In the genomic region with DNA sequence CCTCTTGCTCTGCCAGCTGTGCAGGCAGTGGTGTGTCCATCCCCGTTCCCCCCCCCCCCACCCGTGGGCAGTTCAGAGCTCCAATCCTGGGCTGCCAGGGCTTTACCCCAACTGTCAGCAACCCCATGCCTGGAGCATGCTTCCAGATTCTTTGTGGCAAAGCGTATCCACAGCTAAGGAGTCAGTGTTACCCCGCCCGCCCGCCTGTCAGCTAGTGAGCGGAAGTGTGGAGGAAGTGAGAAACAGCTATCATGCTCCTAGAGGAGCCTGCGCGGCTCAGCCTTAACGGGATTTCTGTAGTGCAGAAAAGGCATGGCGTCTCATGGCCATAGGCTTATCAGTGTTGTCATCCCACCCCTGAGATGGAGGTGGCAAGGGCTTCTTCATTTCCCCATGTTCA, we compare ENCODE assay signal across 15 mouse cellular contexts. TPM values are rescaled to one million over a fixed set of nuclear protein-coding genes. Genes with fewer than 3 reads are reported as not detected.
A peak's percentile ranks its signal among the peaks of the same experiment; 100 is the strongest.
DNase-seq lines count a peak whose midpoint lies in the region; ATAC-seq and TF ChIP-seq lines count a peak whose summit lies in the region.
"Had no signal": no experiment of that assay in that cellular context is flagged by ENCODE, and none has a peak within 500 bp of the region (broad histone marks: within the 10 kb centered on the region; RNA-seq: fewer than 3 reads in every experiment).

No protein-coding gene starts in this region.

- WGBS in heart, embryonic 11.5 days (ENCODE audit: insufficient replicate concordance), result 52% methylated on average over 11 of the region's 11 CpGs

- peak overlapping the region; percentile 41; the same call in 1 of the 2 replicates for H3K27ac ChIP-seq in heart, embryonic 11.5 days (ENCODE audit: low read depth, low read length)
- peak overlapping the region; percentile 61 for H3K27ac ChIP-seq in left cerebral cortex, adult 2 months
- H3K27ac ChIP-seq: forebrain, embryonic 10.5 days; midbrain, embryonic 12.5 days; neural tube, embryonic 12.5 days had no signal

- ATAC-seq in heart, embryonic 11.5 days (replicated peaks; ENCODE audit: insufficient number of reproducible peaks, low FRiP score, low TSS enrichment), result no peak
- ATAC-seq in granulocyte monocyte progenitor cell, adult 5-6 weeks (replicated peaks; ENCODE audit: poor library complexity, severe bottlenecking), result peak; percentile 94
- ATAC-seq: Patski had no signal

- H3K4me3 ChIP-seq in heart, embryonic 11.5 days (ENCODE audit: low read depth, low read length), result no peak overlapping the region
- H3K4me3 ChIP-seq in left cerebral cortex, adult 2 months, result no peak overlapping the region
- H3K4me3 ChIP-seq: forebrain, embryonic 10.5 days; midbrain, embryonic 12.5 days; neural tube, embryonic 12.5 days had no signal

- no peak for TF ChIP-seq CTCF in left cerebral cortex, adult 2 months (IDR thresholded peaks at IDR 0.05)

- H3K4me1 ChIP-seq in heart, embryonic 11.5 days (ENCODE audit: control insufficient read depth, insufficient read depth, low read length), result peaks cover 16% of the 10 kb centered on the region
- H3K4me1 ChIP-seq: forebrain, embryonic 10.5 days; midbrain, embryonic 12.5 days; neural tube, embryonic 12.5 days had no signal

- H3K9me3 ChIP-seq in heart, embryonic 11.5 days (replicated peaks; ENCODE audit: control insufficient read depth, low read length), result no peaks in the 10 kb centered on the region
- H3K9me3 ChIP-seq: forebrain, embryonic 10.5 days; midbrain, embryonic 12.5 days; neural tube, embryonic 12.5 days had no signal

- intact Hi-C loops in heart, postnatal 10 days (cut with DNase I), result no loop called here
- intact Hi-C loops in left cerebral cortex, adult 2 months (cut with DNase I), result no loop called here
- intact Hi-C loops in left cerebral cortex, postnatal 4 days (cut with DNase I), result no loop called here

- DNase-seq in heart, postnatal 10 days, result no peak
- DNase-seq in left cerebral cortex, adult 2 months (ENCODE audit: extremely low spot score in 1 of 2, low spot score in 2 of 2), result peak; percentile 67 to 71
- no peak for DNase-seq in left cerebral cortex, postnatal 4 days
- DNase-seq in right cerebral cortex, postnatal 25 days, result peak; percentile 73
- DNase-seq in gastrocnemius, postnatal 25 days, result no peak
- no peak for DNase-seq in ovary, postnatal 10 days (ENCODE audit: low spot score)
- DNase-seq: adrenal gland, postnatal 10 days; cerebellum, adult 11 months; lung, adult 2 months had no signal

- H3K4me2 ChIP-seq in heart, embryonic 11.5 days, result no peak overlapping the region
- H3K4me2 ChIP-seq: midbrain, embryonic 12.5 days; neural tube, embryonic 12.5 days had no signal

- H3K9ac ChIP-seq in heart, embryonic 11.5 days (ENCODE audit: low read depth, low read length), result no peak overlapping the region
- H3K9ac ChIP-seq: midbrain, embryonic 12.5 days; neural tube, embryonic 12.5 days had no signal

- peaks cover 27% of the 10 kb centered on the region for H3K36me3 ChIP-seq in heart, embryonic 11.5 days (ENCODE audit: control insufficient read depth, insufficient read depth, low read length)

- no peaks in the 10 kb centered on the region for H3K27me3 ChIP-seq in heart, embryonic 11.5 days (ENCODE audit: control insufficient read depth, insufficient read depth, low read length)
- H3K27me3 ChIP-seq: midbrain, embryonic 12.5 days; neural tube, embryonic 12.5 days; Patski had no signal

RNA-seq across cellular contexts. Expression of a gene that starts 21.2 kb away (rescaled TPM):
- polyA plus RNA-seq in heart, embryonic 11.5 days (2014; fragmentation: Nextera tagmentation; extraction: Ambion mirVana), result 6.7 and 8.3 TPM in 2 replicates
- total RNA-seq in heart, postnatal 10 days (2021), result 10 to 100 TPM; 34.4 to 34.7 TPM
- 10 to 100 TPM; 64.4 to 78.6 TPM for total RNA-seq in left cerebral cortex, adult 2 months (2021)
- total RNA-seq in left cerebral cortex, postnatal 4 days (2021), result 100 to 1,000 TPM; 107 to 111 TPM
- total RNA-seq in granulocyte monocyte progenitor cell, adult 5-6 weeks (2014; fragmentation: Nextera tagmentation), result 9.7 and 13.0 TPM in 2 replicates
- total RNA-seq in granulocyte monocyte progenitor cell, adult 5-6 weeks (2017), result 3.4 and 4.0 TPM in 2 replicates
- total RNA-seq in gastrocnemius, postnatal 25 days (2021), result 1 to 10 TPM; 6.5 to 7.1 TPM

RNA-seq across cellular contexts. Expression of a gene that starts 31.8 kb away (rescaled TPM):
- 2.2 and 2.9 TPM in 2 replicates for polyA plus RNA-seq in heart, embryonic 11.5 days (2014; fragmentation: Nextera tagmentation; extraction: Ambion mirVana)
- 10 to 100 TPM; 19.9 to 20.2 TPM for total RNA-seq in heart, postnatal 10 days (2021)
- 10 to 100 TPM; 87.2 to 91.9 TPM for total RNA-seq in left cerebral cortex, adult 2 months (2021)
- 10 to 100 TPM; 70.6 to 71.8 TPM for total RNA-seq in left cerebral cortex, postnatal 4 days (2021)
- total RNA-seq in granulocyte monocyte progenitor cell, adult 5-6 weeks (2014; fragmentation: Nextera tagmentation), result 5.5 and 6.3 TPM in 2 replicates
- total RNA-seq in granulocyte monocyte progenitor cell, adult 5-6 weeks (2017), result 7.9 and 9.5 TPM in 2 replicates
- total RNA-seq in gastrocnemius, postnatal 25 days (2021), result 10 to 100 TPM; 38.9 to 39.2 TPM

RNA-seq across cellular contexts. Expression of a gene that starts 42.3 kb away (rescaled TPM):
- 0.01 TPM in 1 of 2 replicates, not detected in the other for polyA plus RNA-seq in heart, embryonic 11.5 days (2014; fragmentation: Nextera tagmentation; extraction: Ambion mirVana)
- under 1 TPM; 0.02 to 0.05 TPM for total RNA-seq in heart, postnatal 10 days (2021)
- total RNA-seq in left cerebral cortex, adult 2 months (2021), result under 1 TPM; 0.18 to 0.37 TPM
- total RNA-seq in left cerebral cortex, postnatal 4 days (2021), result under 1 TPM; 0.10 to 0.24 TPM
- total RNA-seq in granulocyte monocyte progenitor cell, adult 5-6 weeks (2014; fragmentation: Nextera tagmentation), result 0.71 TPM in 1 of 2 replicates, not detected in the other
- 0.10 and 0.17 TPM in 2 replicates for total RNA-seq in granulocyte monocyte progenitor cell, adult 5-6 weeks (2017)
- under 1 TPM in 1 of 2 experiments, not detected in 1; 0.03 TPM for total RNA-seq in gastrocnemius, postnatal 25 days (2021)

Comparison
In these comparisons a context has a peak if more than half of its experiments do, and no peak if none do; other contexts are left out.
1. DNase-seq: peak in left cerebral cortex, adult 2 months (2 of 2) and right cerebral cortex, postnatal 25 days (single experiment); none in heart, postnatal 10 days (0 of 2), left cerebral cortex, postnatal 4 days (single experiment), gastrocnemius, postnatal 25 days (single experiment) and ovary, postnatal 10 days (single experiment).